Mouse (Mus musculus) kidney, embryonic 14.5 days (tissue): Measurements from ENCODE around the gene Clic3. TPM values are rescaled to one million over a fixed set of nuclear protein-coding genes. Genes with fewer than 3 reads are reported as not detected.

Experiments used
- ATAC-seq: fragments of 200-750 bp; cut with Nextera tagmentation; 2 replicates; pipeline ENCODE4 v1.8.0; 2017; ENCODE audit warnings: moderate number of reproducible peaks, mild to moderate bottlenecking, moderate TSS enrichment, moderate library complexity; ENCODE audit not compliant: low FRiP score, low TSS enrichment
- H3K27ac ChIP-seq: fragments of 300-500 bp; sonication (generic); 2 replicates; pipeline ENCODE4 v1.5.1; 2014; ENCODE audit warnings: low read depth, mild to moderate bottlenecking, low read length, moderate library complexity, mixed read lengths
- H3K27me3 ChIP-seq: fragments of 300-500 bp; sonication (generic); 2 replicates; pipeline ENCODE4 v1.6.1; 2014; ENCODE audit warnings: mild to moderate bottlenecking, low read length; ENCODE audit not compliant: control insufficient read depth, insufficient read depth
- H3K36me3 ChIP-seq: fragments of 300-500 bp; sonication (generic); 2 replicates; pipeline ENCODE4 v1.6.1; 2014; ENCODE audit warnings: low read length, mixed read lengths; ENCODE audit not compliant: control insufficient read depth, insufficient read depth
- H3K4me1 ChIP-seq: fragments of 300-500 bp; sonication (generic); 2 replicates; pipeline ENCODE4 v1.6.1; 2014; ENCODE audit warnings: low read length, mixed read lengths; ENCODE audit not compliant: control insufficient read depth, insufficient read depth
- H3K4me2 ChIP-seq: fragments of 300-500 bp; sonication (generic); replicated peaks from 2 replicates; pipeline ENCODE4 v1.6.1; 2014; ENCODE audit warnings: low read depth, mild to moderate bottlenecking, low read length
- H3K4me3 ChIP-seq: fragments of 300-500 bp; sonication (generic); 2 replicates; pipeline ENCODE4 v1.5.1; 2014; ENCODE audit warnings: mild to moderate bottlenecking, low read length
- H3K9ac ChIP-seq: fragments of 300-500 bp; sonication (generic); 2 replicates; pipeline ENCODE4 v1.6.1; 2014; ENCODE audit warnings: low read depth, mild to moderate bottlenecking, low read length, moderate library complexity
- H3K9me3 ChIP-seq: fragments of 300-500 bp; sonication (generic); 2 replicates; pipeline ENCODE4 v1.6.1; 2016; ENCODE audit warnings: low read length; ENCODE audit not compliant: control insufficient read depth
- WGBS: fragments of 180-500 bp; shearing (Covaris S2); extraction: QIAGEN DNeasy Blood & Tissue Kit; methylation state at CpG from one replicate; pipeline ENCODE4 v1.1.7; 2014; 5-methylcytosine and 5-hydroxymethylcytosine counted together
- polyA plus RNA-seq: library from polyadenylated mRNA; unstranded; fragments of >200 nt; fragmentation: Nextera tagmentation; extraction: Ambion mirVana; gene quantifications from 2 replicates; pipeline ENCODE4 v1.2.1, GENCODE M21; 2014

Clic3 gene
- polyA plus RNA-seq, 1 experiment from 2014 or later, result 1.2 TPM

GRCm38 (mm10) chr2:25460551-25461309 is 4.1 kb downstream of the Clic3 start, which contains the start of gene Paxx:
Paxx (minus strand) TSS chr2:25461094.
- peak; percentile 91 for ATAC-seq
- H3K4me3 ChIP-seq, result peak within 1 kb of the TSS; percentile 57
- H3K27me3 ChIP-seq, result no peaks in the 10 kb centered on the region
- H3K9ac ChIP-seq, result peak within 1 kb of the TSS; percentile 56
- H3K27ac ChIP-seq, result peak within 1 kb of the TSS; percentile 52; the same call in 1 of the 2 replicates
- WGBS, result under 1% methylated on average over 48 of the region's 48 CpGs
- no peaks in the 10 kb centered on the region for H3K9me3 ChIP-seq
- H3K4me1 ChIP-seq, result no peaks in the 10 kb centered on the region; the same call in none of the 2 replicates
- H3K36me3 ChIP-seq, result no peaks in the 10 kb centered on the region; the same call in 1 of the 2 replicates
- peak within 1 kb of the TSS; percentile 63 for H3K4me2 ChIP-seq

GRCm38 (mm10) chr2:25461407-25461806 is 4.8 kb downstream of the Clic3 start:
- H3K4me2 ChIP-seq, result peak overlapping the region; percentile 63
- H3K4me1 ChIP-seq, result no peaks in the 10 kb centered on the region; the same call in none of the 2 replicates
- no peaks in the 10 kb centered on the region for H3K27me3 ChIP-seq
- H3K27ac ChIP-seq, result peak overlapping the region; percentile 52; the same call in 1 of the 2 replicates
- peak overlapping the region; percentile 57 for H3K4me3 ChIP-seq
- no peak overlapping the region; the same call in 1 of the 2 replicates for H3K9ac ChIP-seq
- ATAC-seq, result peak; percentile 4; the same call in 1 of the 2 replicates
- H3K36me3 ChIP-seq, result no peaks in the 10 kb centered on the region; the same call in 1 of the 2 replicates
- 25% methylated on average over 3 of the region's 3 CpGs for WGBS
- no peaks in the 10 kb centered on the region for H3K9me3 ChIP-seq

GRCm38 (mm10) chr2:25463630-25464029 is 7.0 kb downstream of the Clic3 start:
- H3K4me3 ChIP-seq, result no peak overlapping the region
- H3K9ac ChIP-seq, result no peak overlapping the region
- no peaks in the 10 kb centered on the region; the same call in 1 of the 2 replicates for H3K36me3 ChIP-seq
- no peaks in the 10 kb centered on the region for H3K9me3 ChIP-seq
- no peaks in the 10 kb centered on the region; the same call in none of the 2 replicates for H3K4me1 ChIP-seq
- ATAC-seq, result no peak
- H3K27ac ChIP-seq, result no peak overlapping the region
- no peaks in the 10 kb centered on the region for H3K27me3 ChIP-seq
- 90% methylated on average over 3 of the region's 3 CpGs for WGBS
- no peak overlapping the region for H3K4me2 ChIP-seq

- Histone ChIP-seq H3K36me3 (no peaks in the 10 kb centered on the region), H3K27ac (no peak overlapping the region), H3K4me2 (no peak overlapping the region), H3K9ac (no peak overlapping the region), H3K9me3 (no peaks in the 10 kb centered on the region), H3K4me3 (no peak overlapping the region), H3K4me1 (no peaks in the 10 kb centered on the region; the same call in 1 of the 2 replicates), H3K27me3 (no peaks in the 10 kb centered on the region)
- ATAC-seq, result no peak
- 86% methylated on average over 2 of the region's 2 CpGs for WGBS
Observed at GRCm38 (mm10) chr2:25465256-25465655, 8.6 kb downstream of the Clic3 start.

GRCm38 (mm10) chr2:25465816-25466635 is 9.4 kb downstream of the Clic3 start:
- no peaks in the 10 kb centered on the region for H3K36me3 ChIP-seq
- 48% methylated on average over 10 of the region's 10 CpGs for WGBS
- H3K4me1 ChIP-seq, result no peaks in the 10 kb centered on the region; the same call in 1 of the 2 replicates
- no peaks in the 10 kb centered on the region for H3K27me3 ChIP-seq
- H3K27ac ChIP-seq, result no peak overlapping the region
- no peak overlapping the region for H3K4me2 ChIP-seq
- ATAC-seq, result no peak
- H3K9ac ChIP-seq, result no peak overlapping the region
- no peaks in the 10 kb centered on the region for H3K9me3 ChIP-seq
- no peak overlapping the region for H3K4me3 ChIP-seq

- WGBS, result 80% methylated on average over 14 of the region's 14 CpGs
- H3K9me3 ChIP-seq, result no peaks in the 10 kb centered on the region
- ATAC-seq, result no peak
- H3K36me3 ChIP-seq, result no peaks in the 10 kb centered on the region
- H3K9ac ChIP-seq, result no peak overlapping the region
- no peak overlapping the region for H3K4me2 ChIP-seq
- no peak overlapping the region for H3K27ac ChIP-seq
- H3K4me3 ChIP-seq, result no peak overlapping the region
- H3K4me1 ChIP-seq, result no peaks in the 10 kb centered on the region
- H3K27me3 ChIP-seq, result no peaks in the 10 kb centered on the region
Observed at GRCm38 (mm10) chr2:25467606-25468303, 11.1 kb downstream of the Clic3 start.

GRCm38 (mm10) chr2:25468962-25469915 is 12.6 kb downstream of the Clic3 start:
- 77% methylated on average over 10 of the region's 10 CpGs for WGBS
- Histone ChIP-seq H3K9me3 (no peaks in the 10 kb centered on the region), H3K4me3 (no peak overlapping the region), H3K36me3 (no peaks in the 10 kb centered on the region), H3K4me1 (no peaks in the 10 kb centered on the region), H3K4me2 (no peak overlapping the region), H3K27me3 (no peaks in the 10 kb centered on the region), H3K9ac (no peak overlapping the region), H3K27ac (no peak overlapping the region)
- no peak for ATAC-seq

GRCm38 (mm10) chr2:25469969-25470368 is 13.3 kb downstream of the Clic3 start, which contains the start of gene Ptgds:
Ptgds (minus strand) TSS chr2:25470046.
- H3K36me3 ChIP-seq, result no peaks in the 10 kb centered on the region

More at GRCm38 (mm10) chr2:25469969-25470368, 13.3 kb downstream of the Clic3 start, which contains the start of gene Ptgds:
- no peaks in the 10 kb centered on the region for H3K27me3 ChIP-seq
- no peak within 1 kb of the TSS for H3K9ac ChIP-seq
- WGBS, result 50% methylated on average over 6 of the region's 6 CpGs
- H3K4me3 ChIP-seq, result no peak within 1 kb of the TSS
- H3K27ac ChIP-seq, result no peak within 1 kb of the TSS
- H3K4me2 ChIP-seq, result no peak within 1 kb of the TSS
- ATAC-seq, result no peak
- no peaks in the 10 kb centered on the region for H3K9me3 ChIP-seq
- H3K4me1 ChIP-seq, result no peaks in the 10 kb centered on the region
